Mouse (Mus musculus): ENCODE measurements around the gene Trim16. TPM values are rescaled to one million over a fixed set of nuclear protein-coding genes. Genes with fewer than 3 reads are reported as not detected.

Trim16 gene
- 9.6 and 10.2 TPM in 2 replicates for polyA plus RNA-seq (2015; fragmentation: Nextera tagmentation; extraction: Ambion mirVana)

DNA sequence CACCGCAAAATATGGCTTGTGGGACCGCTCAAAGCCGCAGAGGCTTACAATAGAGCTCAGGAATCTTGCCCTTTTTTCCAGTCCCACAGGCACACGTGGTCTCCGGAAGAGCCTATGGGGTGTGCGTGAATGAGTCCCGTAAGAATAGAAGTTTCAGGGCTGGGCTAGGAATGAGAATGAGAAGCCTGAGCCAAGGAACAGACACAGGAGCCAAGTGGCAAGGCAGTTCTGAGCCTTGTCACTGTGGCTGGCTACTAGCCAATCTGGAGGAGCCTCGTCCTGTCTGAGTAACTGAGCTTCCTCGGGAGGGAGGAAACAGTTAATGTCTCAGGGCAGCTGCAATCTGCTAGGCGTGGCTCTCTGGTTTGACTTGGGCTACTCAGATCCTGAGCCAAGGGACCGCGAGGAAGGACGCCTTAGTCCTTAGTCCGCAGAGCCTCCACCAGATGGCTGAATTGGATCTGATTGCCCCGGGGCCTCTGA lies at the start of gene Trim16:
Gene Trim16, plus strand, starts transcription at position 173 of the 483 bp plus-strand sequence.
- H3K36me3 ChIP-seq: no peaks in the 10 kb centered on the region
- 7% methylated on average over 15 of the region's 15 CpGs for WGBS
- peak within 1 kb of the TSS; percentile 72 for H3K4me2 ChIP-seq
- H3K4me3 ChIP-seq: peak within 1 kb of the TSS; percentile 46
- peak; percentile 86 for ATAC-seq (ENCODE audit: low read depth)
- no peaks in the 10 kb centered on the region for H3K9me3 ChIP-seq
- H3K27me3 ChIP-seq: no peaks in the 10 kb centered on the region; the same call in 1 of the 2 replicates
- peak within 1 kb of the TSS; percentile 68 for H3K9ac ChIP-seq
- H3K27ac ChIP-seq (replicated peaks): peak within 1 kb of the TSS; percentile 74
- peaks cover 29% of the 10 kb centered on the region for H3K4me1 ChIP-seq (replicated peaks)

DNA sequence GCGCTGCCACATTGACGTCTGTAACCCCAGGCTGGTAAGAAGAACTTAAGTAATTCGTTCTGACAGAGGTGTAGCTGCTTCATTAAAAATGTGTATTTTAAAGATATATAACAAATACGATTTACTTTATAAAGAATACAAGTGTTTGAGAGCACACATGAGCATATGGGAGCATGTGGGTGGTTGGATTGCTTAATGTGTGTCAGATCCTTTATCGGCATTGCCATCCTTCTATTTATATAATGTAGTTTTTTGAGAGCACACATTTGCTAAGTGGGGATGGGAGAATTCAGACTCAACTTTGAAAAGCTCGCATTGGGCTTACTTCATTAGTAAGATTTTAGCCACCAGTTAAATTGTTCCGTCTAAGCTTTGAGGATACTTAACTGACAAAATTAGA lies 43.5 kb upstream of the Trim16 start:
- Histone ChIP-seq H3K4me3 (no peak overlapping the region), H3K4me1 (replicated peaks) (no peaks in the 10 kb centered on the region), H3K27me3 (no peaks in the 10 kb centered on the region), H3K4me2 (no peak overlapping the region), H3K36me3 (peaks cover 68% of the 10 kb centered on the region), H3K9me3 (peaks cover 65% of the 10 kb centered on the region), H3K9ac (no peak overlapping the region), H3K27ac (replicated peaks) (no peak overlapping the region)
- no peak for ATAC-seq (ENCODE audit: low read depth)
- WGBS: 95% methylated on average over 7 of the region's 7 CpGs

GRCm38 (mm10) chr11:62788935-62789616 lies 31.0 kb upstream of the Trim16 start, which contains the start of gene Zfp286:
Zfp286 (minus strand) TSS chr11:62789462.
- 7% methylated on average over 34 of the region's 34 CpGs for WGBS
- H3K27ac ChIP-seq (replicated peaks): peak within 1 kb of the TSS; percentile 65

DNA sequence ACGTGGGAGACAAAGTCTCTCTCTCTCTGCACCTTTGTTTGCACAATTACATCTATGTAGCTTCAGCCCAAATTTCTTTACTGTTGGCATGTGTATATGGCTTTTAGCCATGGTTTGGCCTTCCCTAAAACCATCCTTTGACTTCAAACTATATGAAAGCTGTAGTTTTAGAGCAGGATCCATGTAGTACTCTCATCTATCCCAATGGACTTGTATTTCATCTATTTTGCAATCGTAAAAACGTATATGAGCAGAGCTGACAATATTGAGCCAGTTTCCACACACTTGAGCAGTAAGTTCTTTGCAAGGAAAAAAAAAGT lies 30.5 kb upstream of the Trim16 start:
- peak overlapping the region; percentile 60 for H3K4me3 ChIP-seq
- H3K9ac ChIP-seq: peak overlapping the region; percentile 80
- H3K27ac ChIP-seq (replicated peaks): peak overlapping the region; percentile 65
- ATAC-seq (ENCODE audit: low read depth): no peak
- H3K9me3 ChIP-seq: 0 out of 2 replicates have a peak, but pooled peaks cover 4% of the 10 kb centered on the region
- peaks cover 19% of the 10 kb centered on the region for H3K4me1 ChIP-seq (replicated peaks)
- peak overlapping the region; percentile 76 for H3K4me2 ChIP-seq
- peaks cover 28% of the 10 kb centered on the region for H3K36me3 ChIP-seq
- WGBS: 57% methylated on average over 3 of the region's 3 CpGs
- H3K27me3 ChIP-seq: no peaks in the 10 kb centered on the region

More at GRCm38 (mm10) chr11:62788935-62789616, 31.0 kb upstream of the Trim16 start, which contains the start of gene Zfp286:
- peak within 1 kb of the TSS; percentile 76 for H3K4me2 ChIP-seq
- peak within 1 kb of the TSS; percentile 80 for H3K9ac ChIP-seq
- H3K27me3 ChIP-seq: no peaks in the 10 kb centered on the region
- H3K9me3 ChIP-seq: peaks cover 9% of the 10 kb centered on the region; the same call in 1 of the 2 replicates
- peaks cover 19% of the 10 kb centered on the region for H3K4me1 ChIP-seq (replicated peaks)
- H3K36me3 ChIP-seq: peaks cover 33% of the 10 kb centered on the region
- H3K4me3 ChIP-seq: peak within 1 kb of the TSS; percentile 60
- ATAC-seq (ENCODE audit: low read depth): peak; percentile 96

- ATAC-seq (ENCODE audit: low read depth): no peak
- Histone ChIP-seq H3K36me3 (no peaks in the 10 kb centered on the region), H3K4me1 (replicated peaks) (no peaks in the 10 kb centered on the region), H3K9ac (no peak overlapping the region), H3K27ac (replicated peaks) (no peak overlapping the region), H3K9me3 (peaks cover 8% of the 10 kb centered on the region; the same call in 1 of the 2 replicates), H3K4me3 (no peak overlapping the region), H3K27me3 (no peaks in the 10 kb centered on the region), H3K4me2 (no peak overlapping the region)
- WGBS: 61% methylated on average over 13 of the region's 13 CpGs
Observed at GRCm38 (mm10) chr11:62804119-62804518, 15.9 kb upstream of the Trim16 start.

DNA sequence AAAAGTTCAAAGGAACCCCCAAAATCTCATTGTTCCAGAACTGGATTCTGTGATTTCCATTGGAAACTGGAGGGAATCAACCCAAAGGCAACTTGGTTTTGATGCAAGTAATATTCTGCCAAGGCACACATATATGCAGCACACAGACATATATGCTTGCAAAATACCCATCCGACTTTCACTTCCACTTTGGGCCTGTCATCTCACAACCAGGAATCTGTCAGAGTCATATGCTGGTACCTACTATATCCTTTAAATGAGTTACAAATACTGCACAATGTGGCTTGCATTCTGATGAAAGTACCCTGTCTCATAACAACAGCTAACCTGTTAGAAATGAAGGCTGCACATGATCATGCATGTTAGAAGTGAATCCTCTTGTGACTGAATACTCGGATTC lies 12.1 kb upstream of the Trim16 start:
- Histone ChIP-seq H3K27me3 (no peaks in the 10 kb centered on the region), H3K4me2 (no peak overlapping the region), H3K9me3 (peaks cover 4% of the 10 kb centered on the region; the same call in 1 of the 2 replicates), H3K27ac (replicated peaks) (no peak overlapping the region), H3K4me1 (replicated peaks) (no peaks in the 10 kb centered on the region), H3K9ac (no peak overlapping the region), H3K36me3 (no peaks in the 10 kb centered on the region), H3K4me3 (no peak overlapping the region)
- ATAC-seq (ENCODE audit: low read depth): no peak
- WGBS: 82% methylated on average over 2 of the region's 2 CpGs

- WGBS: 73% methylated on average over 4 of the region's 4 CpGs
- no peak for ATAC-seq (ENCODE audit: low read depth)
Observed at GRCm38 (mm10) chr11:62809201-62809600, 10.8 kb upstream of the Trim16 start.

DNA sequence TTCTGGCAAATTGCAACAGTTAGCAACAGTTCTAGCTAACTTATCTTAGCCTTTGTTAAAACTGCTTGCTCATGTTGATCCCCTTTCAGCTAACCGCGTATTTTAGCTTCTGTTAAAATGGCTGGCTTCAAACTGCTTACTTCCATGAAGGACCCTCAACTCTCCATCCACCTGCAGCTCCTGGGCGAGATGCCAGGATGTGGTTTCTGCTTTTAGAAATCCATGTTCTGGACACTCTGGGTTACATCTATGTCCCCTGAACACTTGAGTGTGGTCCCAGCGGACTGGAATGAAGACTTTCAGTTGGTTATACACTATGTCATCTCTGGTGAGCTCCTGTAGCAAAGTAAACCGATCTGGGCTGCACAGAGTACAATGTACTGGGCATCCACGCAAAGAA lies 7.8 kb upstream of the Trim16 start:
- no peak overlapping the region for H3K27ac ChIP-seq (replicated peaks)
- H3K4me1 ChIP-seq (replicated peaks): no peaks in the 10 kb centered on the region
- H3K27me3 ChIP-seq: no peaks in the 10 kb centered on the region
- ATAC-seq (ENCODE audit: low read depth): no peak
- H3K9me3 ChIP-seq: no peaks in the 10 kb centered on the region
- H3K4me3 ChIP-seq: no peak overlapping the region
- H3K36me3 ChIP-seq: no peaks in the 10 kb centered on the region
- 89% methylated on average over 6 of the region's 6 CpGs for WGBS
- H3K9ac ChIP-seq: no peak overlapping the region
- H3K4me2 ChIP-seq: no peak overlapping the region

More at GRCm38 (mm10) chr11:62809201-62809600, 10.8 kb upstream of the Trim16 start:
- Histone ChIP-seq H3K4me2 (no peak overlapping the region), H3K27me3 (no peaks in the 10 kb centered on the region), H3K9me3 (peaks cover 4% of the 10 kb centered on the region; the same call in 1 of the 2 replicates), H3K9ac (no peak overlapping the region), H3K4me3 (no peak overlapping the region), H3K36me3 (no peaks in the 10 kb centered on the region), H3K4me1 (replicated peaks) (no peaks in the 10 kb centered on the region), H3K27ac (replicated peaks) (no peak overlapping the region)

GRCm38 (mm10) chr11:62813497-62813896 lies 6.5 kb upstream of the Trim16 start:
- ATAC-seq (ENCODE audit: low read depth): no peak
- 68% methylated on average over 1 of the region's 1 CpGs for WGBS
- Histone ChIP-seq H3K36me3 (no peaks in the 10 kb centered on the region), H3K27me3 (no peaks in the 10 kb centered on the region), H3K9ac (no peak overlapping the region), H3K9me3 (no peaks in the 10 kb centered on the region), H3K4me3 (no peak overlapping the region), H3K4me2 (no peak overlapping the region), H3K4me1 (replicated peaks) (no peaks in the 10 kb centered on the region), H3K27ac (replicated peaks) (no peak overlapping the region)

DNA sequence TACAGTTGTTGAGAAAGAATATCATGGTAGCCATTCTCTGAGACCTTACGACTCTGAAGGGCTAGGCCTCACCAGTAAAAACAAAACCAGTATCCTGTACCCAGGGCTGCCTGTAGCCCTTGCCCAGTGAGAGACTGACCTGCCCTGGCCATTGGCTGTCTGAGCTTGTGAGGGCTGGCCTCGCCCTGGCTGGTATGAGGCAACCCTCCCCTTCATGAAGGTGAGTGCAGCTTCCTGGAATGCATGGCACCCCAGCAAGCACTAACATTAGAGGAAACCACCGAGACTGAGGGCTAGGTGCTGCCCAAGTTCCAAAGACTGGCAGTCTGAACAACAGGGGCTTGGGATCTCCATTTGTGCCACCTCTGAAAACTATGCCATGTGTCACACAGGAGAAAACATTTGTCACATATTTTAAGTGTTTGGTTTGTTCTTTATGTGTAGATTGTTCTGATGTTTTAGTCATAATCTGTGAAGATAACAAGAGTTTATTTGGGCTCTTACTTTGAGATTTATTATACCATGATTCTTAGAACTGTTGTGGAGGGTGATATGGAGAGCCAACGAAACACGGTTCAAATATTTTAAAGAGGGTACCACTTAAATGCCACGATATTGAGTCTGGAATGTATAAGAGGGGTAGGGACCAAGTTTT lies 5.9 kb upstream of the Trim16 start:
- Histone ChIP-seq H3K27ac (replicated peaks) (no peak overlapping the region), H3K4me1 (replicated peaks) (no peaks in the 10 kb centered on the region), H3K9ac (no peak overlapping the region), H3K27me3 (no peaks in the 10 kb centered on the region), H3K4me3 (no peak overlapping the region), H3K4me2 (no peak overlapping the region), H3K36me3 (no peaks in the 10 kb centered on the region), H3K9me3 (no peaks in the 10 kb centered on the region)
- 82% methylated on average over 6 of the region's 6 CpGs for WGBS
- no peak for ATAC-seq (ENCODE audit: low read depth)

- Histone ChIP-seq H3K27ac (replicated peaks) (no peak overlapping the region), H3K4me2 (no peak overlapping the region), H3K27me3 (no peaks in the 10 kb centered on the region; the same call in 1 of the 2 replicates), H3K4me3 (no peak overlapping the region), H3K9me3 (no peaks in the 10 kb centered on the region), H3K4me1 (replicated peaks) (peaks cover 4% of the 10 kb centered on the region; the same call in 1 of the 2 replicates), H3K9ac (no peak overlapping the region), H3K36me3 (no peaks in the 10 kb centered on the region)
- ATAC-seq (ENCODE audit: low read depth): no peak
- WGBS: 76% methylated on average over 4 of the region's 4 CpGs
Observed at GRCm38 (mm10) chr11:62814625-62815024, 5.4 kb upstream of the Trim16 start.

- Histone ChIP-seq H3K9ac (no peak overlapping the region), H3K4me1 (replicated peaks) (peaks cover 12% of the 10 kb centered on the region), H3K36me3 (no peaks in the 10 kb centered on the region), H3K9me3 (no peaks in the 10 kb centered on the region), H3K27ac (replicated peaks) (no peak overlapping the region), H3K4me3 (no peak overlapping the region), H3K27me3 (no peaks in the 10 kb centered on the region; the same call in 1 of the 2 replicates), H3K4me2 (no peak overlapping the region)
- ATAC-seq (ENCODE audit: low read depth): no peak
- 89% methylated on average over 1 of the region's 1 CpGs for WGBS
Observed at GRCm38 (mm10) chr11:62815438-62815837, 4.6 kb upstream of the Trim16 start.
